ENCODE assay signal across 8 mouse cellular contexts in genomic region chr8:126667721-126668656, GRCm38 (mm10).
A peak's percentile ranks its signal among the peaks of the same experiment; 100 is the strongest.
DNase-seq lines count a peak whose midpoint lies in the region; ATAC-seq and TF ChIP-seq lines count a peak whose summit lies in the region.

No protein-coding gene starts in this region.

- peak; percentile 52 to 57 for DNase-seq in adrenal gland, adult 18-20 months (ENCODE audit: low spot score in 2 of 2)
- DNase-seq in cerebellum, postnatal 10 days: peak; percentile 89 to 92
- DNase-seq in gastrocnemius, adult 8-10 months (ENCODE audit: low spot score in 2 of 2): peak; percentile 83 to 88
- peak; percentile 76 for DNase-seq in hindbrain, embryonic 14.5 days (ENCODE audit: low spot score)
- DNase-seq in left cerebral cortex, adult 11 months (ENCODE audit: low spot score): peak; percentile 81
- peak; percentile 88 for DNase-seq in lung, postnatal 25 days (ENCODE audit: low spot score)
- DNase-seq in spleen, postnatal 14 days (ENCODE audit: low spot score in 2 of 2): no peak

- no peak for TF ChIP-seq CTCF in small intestine, adult 2 months (IDR thresholded peaks at IDR 0.05; ENCODE audit: extremely low read depth, insufficient read length, insufficient replicate concordance, low read depth, low read length)

- TF ChIP-seq POLR2A in small intestine, adult 2 months (IDR thresholded peaks at IDR 0.05; ENCODE audit: low read depth, low read length): no peak

- no peak overlapping the region for H3K4me2 ChIP-seq in hindbrain, embryonic 14.5 days (replicated peaks)

- peak overlapping the region; percentile 98 for H3K27ac ChIP-seq in hindbrain, embryonic 14.5 days
- H3K27ac ChIP-seq in small intestine, adult 2 months (ENCODE audit: insufficient read depth, low read depth, low read length): peak overlapping the region; percentile 90

- 44% methylated on average over 16 of the region's 16 CpGs for WGBS in hindbrain, embryonic 14.5 days
- WGBS in small intestine, adult 2 months: 45% methylated on average over 16 of the region's 16 CpGs

- H3K36me3 ChIP-seq in hindbrain, embryonic 14.5 days (replicated peaks; ENCODE audit: control insufficient read depth, insufficient read depth): no peaks in the 10 kb centered on the region
- H3K36me3 ChIP-seq in small intestine, adult 2 months (ENCODE audit: control insufficient read depth, insufficient read depth, low read length): no peaks in the 10 kb centered on the region

- H3K4me3 ChIP-seq in hindbrain, embryonic 14.5 days (replicated peaks; ENCODE audit: low read length): no peak overlapping the region
- no peak overlapping the region for H3K4me3 ChIP-seq in small intestine, adult 2 months (ENCODE audit: low read depth, low read length)

- H3K9me3 ChIP-seq in hindbrain, embryonic 14.5 days (ENCODE audit: control insufficient read depth, low read length): no peaks in the 10 kb centered on the region

- H3K9ac ChIP-seq in hindbrain, embryonic 14.5 days: no peak overlapping the region

- H3K4me1 ChIP-seq in hindbrain, embryonic 14.5 days (replicated peaks; ENCODE audit: control insufficient read depth, insufficient read depth, low read length): peaks cover 55% of the 10 kb centered on the region
- peaks cover 42% of the 10 kb centered on the region for H3K4me1 ChIP-seq in small intestine, adult 2 months (ENCODE audit: control insufficient read depth, insufficient read depth, insufficient read length, low read length)

- no peaks in the 10 kb centered on the region for H3K27me3 ChIP-seq in hindbrain, embryonic 14.5 days (ENCODE audit: control insufficient read depth, insufficient read depth, low read length)
- no peaks in the 10 kb centered on the region for H3K27me3 ChIP-seq in small intestine, adult 2 months (ENCODE audit: control insufficient read depth, insufficient read depth, low read length)

- ATAC-seq in hindbrain, embryonic 14.5 days (ENCODE audit: low FRiP score): peak; percentile 45; the same call in 1 of the 2 replicates

Comparison
In these comparisons a context has a peak if more than half of its experiments do, and no peak if none do; other contexts are left out.
1. DNase-seq: peak in adrenal gland, adult 18-20 months (2 of 2), cerebellum, postnatal 10 days (2 of 2), gastrocnemius, adult 8-10 months (2 of 2), hindbrain, embryonic 14.5 days (single experiment), left cerebral cortex, adult 11 months (single experiment) and lung, postnatal 25 days (single experiment); none in spleen, postnatal 14 days (0 of 2).